Mouse (Mus musculus) thymus, adult 18-20 months (tissue): ENCODE results near the gene Pan3.
A peak's percentile ranks its signal among the peaks of the same experiment; 100 is the strongest.

Source experiments
- DNase-seq, 2 experiments: peaks; one replicate each; pipeline ENCODE4 v3.0.0; 2022; ENCODE audit warnings: mixed read lengths in 2 of 2

Pan3 gene

GRCm38 (mm10) chr5:147563511-147564139 is 133.7 kb downstream of the Pan3 start:
- no peak for DNase-seq

DNA sequence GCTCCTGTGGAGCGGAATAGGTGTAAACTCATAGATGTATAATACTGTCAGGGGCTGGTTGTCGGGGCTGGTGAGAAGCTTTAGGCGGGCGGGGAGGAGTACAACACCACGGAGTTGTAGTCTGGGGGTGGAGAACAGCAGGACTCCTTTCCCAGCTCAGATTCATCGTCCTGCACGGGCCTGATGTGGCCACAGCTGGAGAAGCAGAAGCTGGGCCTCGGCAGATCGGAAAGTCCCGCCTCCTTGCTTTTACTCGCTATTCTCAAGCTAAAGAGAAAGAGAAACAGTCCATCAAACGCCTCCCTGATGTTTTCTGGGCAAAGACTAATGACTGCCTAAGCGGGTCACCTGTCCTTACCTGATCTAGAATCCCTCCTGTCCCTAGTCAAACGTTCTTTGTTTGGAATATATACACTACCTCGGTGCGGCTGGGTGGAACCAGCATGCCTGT is 134.2 kb downstream of the Pan3 start:
- DNase-seq: no peak

GRCm38 (mm10) chr5:147565444-147565843 is 135.5 kb downstream of the Pan3 start:
- no peak for DNase-seq

DNA sequence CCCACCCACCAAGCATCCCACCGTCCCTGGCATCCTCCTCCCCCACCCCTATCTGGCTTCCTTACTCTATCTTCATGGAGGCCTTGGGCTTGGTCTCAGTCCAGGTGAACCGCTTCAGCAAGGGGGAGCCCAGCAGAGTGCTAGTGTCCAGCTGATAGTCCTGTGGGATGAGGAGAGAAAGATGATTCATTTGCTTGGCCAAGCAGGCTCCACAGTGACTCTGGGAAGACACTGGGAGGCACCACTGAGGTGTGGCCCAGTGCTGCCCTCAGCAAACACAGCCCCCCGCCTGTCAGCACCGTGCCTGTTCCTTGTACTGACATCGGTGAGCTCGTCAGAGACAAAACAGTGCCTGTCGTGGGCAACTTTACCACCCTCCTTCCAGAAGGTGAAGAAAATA is 136.4 kb downstream of the Pan3 start:
- DNase-seq: no peak

GRCm38 (mm10) chr5:147572695-147573094 is 142.7 kb downstream of the Pan3 start:
- no peak for DNase-seq

DNA sequence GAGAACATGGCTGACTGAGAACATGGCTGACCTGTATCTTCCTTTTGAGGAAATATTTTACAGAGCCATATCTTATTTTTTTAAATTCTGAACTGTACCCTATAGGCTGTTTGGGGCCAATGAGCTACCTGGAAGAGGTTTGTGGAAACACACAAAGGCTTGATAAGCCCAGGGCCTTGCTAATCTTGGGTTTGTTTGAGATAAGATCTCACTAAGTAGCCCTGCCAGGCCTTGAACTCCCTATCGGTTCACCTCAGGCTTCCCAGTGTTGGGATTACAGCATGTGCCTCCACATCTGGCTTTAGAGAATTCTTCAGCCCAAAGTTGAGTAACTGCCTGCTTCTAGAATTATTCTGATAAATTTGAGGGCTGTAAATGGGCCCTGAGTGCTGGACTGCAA is 143.6 kb downstream of the Pan3 start:
- DNase-seq: no peak

DNA sequence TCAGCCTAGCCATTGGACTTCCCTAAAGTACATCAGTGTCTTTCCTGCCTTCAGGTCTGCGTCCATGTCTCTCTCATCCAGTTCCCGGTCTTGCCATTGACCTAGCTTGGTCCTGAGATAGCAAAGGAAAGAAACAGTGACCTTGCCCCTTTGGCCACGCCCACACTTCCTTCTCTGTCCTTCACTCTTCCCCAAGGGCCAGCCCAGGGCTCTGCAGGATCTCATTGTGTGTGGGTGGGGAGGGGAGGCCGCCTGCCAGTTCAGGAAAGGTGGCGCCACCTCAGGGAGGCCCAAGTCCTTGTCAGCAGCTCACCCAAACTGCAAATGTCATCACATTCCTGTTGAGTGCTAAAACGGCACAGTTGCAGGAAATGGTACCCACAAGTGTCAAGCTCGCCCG is 144.6 kb downstream of the Pan3 start:
- DNase-seq: no peak

- DNase-seq: no peak
Measured at GRCm38 (mm10) chr5:147577003-147577402, 147.0 kb downstream of the Pan3 start.

- no peak for DNase-seq
Measured at GRCm38 (mm10) chr5:147579148-147579547, 149.2 kb downstream of the Pan3 start.

GRCm38 (mm10) chr5:147579691-147580090 is 149.7 kb downstream of the Pan3 start:
- DNase-seq: no peak

DNA sequence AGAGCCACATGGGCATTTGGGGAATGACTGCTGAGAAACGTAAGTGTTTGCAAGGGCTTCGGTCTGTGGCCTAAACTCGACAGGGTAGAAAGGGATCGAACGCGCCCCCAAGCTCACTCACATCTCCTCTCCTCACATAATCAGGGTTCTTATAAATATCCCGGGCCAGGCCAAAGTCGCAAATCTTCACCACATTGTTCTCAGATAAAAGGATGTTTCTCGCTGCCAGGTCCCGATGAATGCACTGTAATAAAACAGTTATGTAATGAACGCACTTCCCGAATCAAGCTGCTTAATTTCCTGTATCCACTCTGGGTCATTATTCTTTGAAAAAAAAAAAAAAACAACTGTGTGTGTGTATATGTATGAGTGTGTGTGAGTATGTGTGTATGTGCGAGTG is 150.2 kb downstream of the Pan3 start:
- DNase-seq: no peak

GRCm38 (mm10) chr5:147583702-147584298 is 153.8 kb downstream of the Pan3 start:
- DNase-seq: peak; percentile 24 to 28

- no peak for DNase-seq
Measured at GRCm38 (mm10) chr5:147584648-147585047, 154.7 kb downstream of the Pan3 start.

DNA sequence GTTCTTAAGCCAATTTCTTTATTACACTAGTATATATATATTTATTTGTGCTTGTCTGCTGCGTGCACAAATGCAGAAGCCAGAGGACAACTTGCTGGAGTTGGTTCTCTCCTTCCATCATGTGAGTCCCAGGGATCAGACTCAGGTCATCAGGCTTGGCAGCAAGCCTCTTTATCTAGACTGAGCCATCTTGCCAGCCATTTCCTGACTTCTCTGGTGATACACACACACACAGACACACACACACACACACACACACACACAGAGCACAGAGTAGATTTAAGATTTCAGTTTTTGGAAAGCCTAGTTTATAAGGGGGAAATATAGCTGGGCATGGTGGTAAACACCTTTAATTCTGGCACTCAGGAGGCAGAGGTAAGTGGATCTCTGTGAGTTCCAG is 155.1 kb downstream of the Pan3 start:
- no peak for DNase-seq

- DNase-seq: no peak
Measured at GRCm38 (mm10) chr5:147589814-147590213, 159.9 kb downstream of the Pan3 start.

- no peak for DNase-seq
Measured at GRCm38 (mm10) chr5:147597825-147598224, 167.9 kb downstream of the Pan3 start.
